Mouse (Mus musculus) kidney, embryonic 14.5 days (tissue): Measurements from ENCODE around the gene Kcnc1. TPM values are rescaled to one million over a fixed set of nuclear protein-coding genes. Genes with fewer than 3 reads are reported as not detected.

ENCODE experiments used
- ATAC-seq: fragments of 200-750 bp; cut with Nextera tagmentation; 2 replicates; pipeline ENCODE4 v1.8.0; 2017; ENCODE audit warnings: moderate number of reproducible peaks, mild to moderate bottlenecking, moderate TSS enrichment, moderate library complexity; ENCODE audit not compliant: low FRiP score, low TSS enrichment
- H3K27ac ChIP-seq: fragments of 300-500 bp; sonication (generic); 2 replicates; pipeline ENCODE4 v1.5.1; 2014; ENCODE audit warnings: low read depth, mild to moderate bottlenecking, low read length, moderate library complexity, mixed read lengths
- H3K27me3 ChIP-seq: fragments of 300-500 bp; sonication (generic); 2 replicates; pipeline ENCODE4 v1.6.1; 2014; ENCODE audit warnings: mild to moderate bottlenecking, low read length; ENCODE audit not compliant: control insufficient read depth, insufficient read depth
- H3K36me3 ChIP-seq: fragments of 300-500 bp; sonication (generic); 2 replicates; pipeline ENCODE4 v1.6.1; 2014; ENCODE audit warnings: low read length, mixed read lengths; ENCODE audit not compliant: control insufficient read depth, insufficient read depth
- H3K4me1 ChIP-seq: fragments of 300-500 bp; sonication (generic); 2 replicates; pipeline ENCODE4 v1.6.1; 2014; ENCODE audit warnings: low read length, mixed read lengths; ENCODE audit not compliant: control insufficient read depth, insufficient read depth
- H3K4me2 ChIP-seq: fragments of 300-500 bp; sonication (generic); replicated peaks from 2 replicates; pipeline ENCODE4 v1.6.1; 2014; ENCODE audit warnings: low read depth, mild to moderate bottlenecking, low read length
- H3K4me3 ChIP-seq: fragments of 300-500 bp; sonication (generic); 2 replicates; pipeline ENCODE4 v1.5.1; 2014; ENCODE audit warnings: mild to moderate bottlenecking, low read length
- H3K9ac ChIP-seq: fragments of 300-500 bp; sonication (generic); 2 replicates; pipeline ENCODE4 v1.6.1; 2014; ENCODE audit warnings: low read depth, mild to moderate bottlenecking, low read length, moderate library complexity
- H3K9me3 ChIP-seq: fragments of 300-500 bp; sonication (generic); 2 replicates; pipeline ENCODE4 v1.6.1; 2016; ENCODE audit warnings: low read length; ENCODE audit not compliant: control insufficient read depth
- WGBS: fragments of 180-500 bp; shearing (Covaris S2); extraction: QIAGEN DNeasy Blood & Tissue Kit; methylation state at CpG from one replicate; pipeline ENCODE4 v1.1.7; 2014; 5-methylcytosine and 5-hydroxymethylcytosine counted together
- polyA plus RNA-seq: library from polyadenylated mRNA; unstranded; fragments of >200 nt; fragmentation: Nextera tagmentation; extraction: Ambion mirVana; gene quantifications from 2 replicates; pipeline ENCODE4 v1.2.1, GENCODE M21; 2014

Gene Kcnc1
- polyA plus RNA-seq, 1 experiment from 2014 or later, result not detected

- H3K9ac ChIP-seq, result no peak overlapping the region
- H3K9me3 ChIP-seq, result no peaks in the 10 kb centered on the region
- H3K36me3 ChIP-seq, result no peaks in the 10 kb centered on the region
- H3K4me3 ChIP-seq, result no peak overlapping the region
- H3K27me3 ChIP-seq, result no peaks in the 10 kb centered on the region
- no peak overlapping the region for H3K4me2 ChIP-seq
- no peak overlapping the region for H3K27ac ChIP-seq
- WGBS, result 72% methylated on average over 5 of the region's 5 CpGs
- no peak for ATAC-seq
- H3K4me1 ChIP-seq, result 0 out of 2 replicates have a peak, but pooled peaks cover 3% of the 10 kb centered on the region
Observed at GRCm38 (mm10) chr7:46486761-46487160, 90.5 kb downstream of the Kcnc1 start.

- H3K4me2 ChIP-seq, result no peak overlapping the region
- WGBS, result 55% methylated on average over 4 of the region's 4 CpGs
- ATAC-seq, result no peak
Observed at GRCm38 (mm10) chr7:46487354-46487753, 91.1 kb downstream of the Kcnc1 start.

More at GRCm38 (mm10) chr7:46487354-46487753, 91.1 kb downstream of the Kcnc1 start:
- Histone ChIP-seq H3K36me3 (no peaks in the 10 kb centered on the region), H3K9ac (no peak overlapping the region), H3K27ac (no peak overlapping the region), H3K4me1 (0 out of 2 replicates have a peak, but pooled peaks cover 5% of the 10 kb centered on the region), H3K4me3 (no peak overlapping the region), H3K27me3 (no peaks in the 10 kb centered on the region), H3K9me3 (no peaks in the 10 kb centered on the region)

Other genes starting within 250 kb of the Kcnc1 start
- 1.5 and 1.9 TPM in 2 replicates for gene Abcc8, start 216.5 kb upstream of the Kcnc1 start, polyA plus RNA-seq
- 4.7 and 8.7 TPM in 2 replicates for gene Ush1c, start 158.0 kb upstream of the Kcnc1 start, polyA plus RNA-seq
- gene Otog, start 155.5 kb upstream of the Kcnc1 start, polyA plus RNA-seq, result 0.03 TPM in 1 of 2 replicates, not detected in the other
- 0.34 and 0.37 TPM in 2 replicates for gene Myod1, start 20.0 kb upstream of the Kcnc1 start, polyA plus RNA-seq
- gene Sergef, start 243.3 kb downstream of the Kcnc1 start, polyA plus RNA-seq, result 10.9 and 15.7 TPM in 2 replicates